Mouse (Mus musculus): ENCODE measurements around the gene Slc13a4. TPM values are rescaled to one million over a fixed set of nuclear protein-coding genes. Genes with fewer than 3 reads are reported as not detected.

Gene Slc13a4
- polyA plus RNA-seq, 2 experiments from 2014 or later = 0.25 TPM; not detected in 1

GRCm38 (mm10) chr6:35298323-35298722, 9.6 kb downstream of the Slc13a4 start:
- no peak for ATAC-seq

GRCm38 (mm10) chr6:35297516-35298227, 10.3 kb downstream of the Slc13a4 start:
- no peak for ATAC-seq

- ATAC-seq = no peak
These were observed 10.9 kb downstream of the Slc13a4 start for GRCm38 (mm10) chr6:35297001-35297400.

- no peak for ATAC-seq
These were observed 13.0 kb downstream of the Slc13a4 start for GRCm38 (mm10) chr6:35294964-35295363.

GRCm38 (mm10) chr6:35289676-35290075, 18.3 kb downstream of the Slc13a4 start:
- no peak for ATAC-seq

- no peak for ATAC-seq
These were observed 19.0 kb downstream of the Slc13a4 start for GRCm38 (mm10) chr6:35288920-35289319.

- no peak for ATAC-seq
These were observed 19.7 kb downstream of the Slc13a4 start for GRCm38 (mm10) chr6:35288114-35288761.

- no peak for ATAC-seq
These were observed 28.6 kb downstream of the Slc13a4 start for GRCm38 (mm10) chr6:35279306-35279705.

GRCm38 (mm10) chr6:35277903-35278587, 29.9 kb downstream of the Slc13a4 start:
- ATAC-seq = no peak

- ATAC-seq = no peak
These were observed 34.4 kb downstream of the Slc13a4 start for GRCm38 (mm10) chr6:35273391-35274082.

- no peak for ATAC-seq
These were observed 35.8 kb downstream of the Slc13a4 start for GRCm38 (mm10) chr6:35271868-35272765.

GRCm38 (mm10) chr6:35271094-35271855, 36.7 kb downstream of the Slc13a4 start:
- ATAC-seq = no peak

GRCm38 (mm10) chr6:35269643-35270042, 38.3 kb downstream of the Slc13a4 start:
- no peak for ATAC-seq

- ATAC-seq = no peak
These were observed 39.2 kb downstream of the Slc13a4 start for GRCm38 (mm10) chr6:35268711-35269110.

GRCm38 (mm10) chr6:35265580-35266278, 42.2 kb downstream of the Slc13a4 start:
- no peak for ATAC-seq

GRCm38 (mm10) chr6:35260531-35260930, 47.4 kb downstream of the Slc13a4 start:
- ATAC-seq = no peak

GRCm38 (mm10) chr6:35259526-35259925, 48.4 kb downstream of the Slc13a4 start:
- no peak for ATAC-seq

- no peak for ATAC-seq
These were observed 49.0 kb downstream of the Slc13a4 start for GRCm38 (mm10) chr6:35258922-35259321.

- ATAC-seq = peak; percentile 32
These were observed 50.2 kb downstream of the Slc13a4 start for GRCm38 (mm10) chr6:35257626-35258190.

- no peak for ATAC-seq
These were observed 51.2 kb downstream of the Slc13a4 start for GRCm38 (mm10) chr6:35256691-35257090.

All from activated CD4-positive, CD25-positive, alpha-beta regulatory T cell, adult 4 months (primary cell).